Mouse (Mus musculus) hindbrain, embryonic 13.5 days (tissue): ENCODE measurements around the gene Rpl41. TPM values are rescaled to one million over a fixed set of nuclear protein-coding genes. Genes with fewer than 3 reads are reported as not detected.

Experiments
- ATAC-seq: fragments of 200-750 bp; cut with Nextera tagmentation; 2 replicates; pipeline ENCODE4 v1.8.0; 2017; ENCODE audit warnings: moderate TSS enrichment; ENCODE audit not compliant: low FRiP score
- H3K27ac ChIP-seq: fragments of 300-500 bp; sonication (generic); 2 replicates; pipeline ENCODE4 v1.5.1; 2015; ENCODE audit warnings: inconsistent platforms, mild to moderate bottlenecking, moderate library complexity
- H3K27me3 ChIP-seq: fragments of 300-500 bp; sonication (generic); 2 replicates; pipeline ENCODE4 v1.6.1; 2015; ENCODE audit warnings: mild to moderate bottlenecking, inconsistent platforms
- H3K36me3 ChIP-seq: fragments of 300-500 bp; sonication (generic); 2 replicates; pipeline ENCODE4 v1.6.1; 2015; ENCODE audit warnings: mild to moderate bottlenecking, inconsistent platforms
- H3K4me1 ChIP-seq: fragments of 300-500 bp; sonication (generic); replicated peaks from 2 replicates; pipeline ENCODE4 v1.6.1; 2015; ENCODE audit warnings: inconsistent platforms
- H3K4me2 ChIP-seq: fragments of 300-500 bp; sonication (generic); 2 replicates; pipeline ENCODE4 v1.6.1; 2015; ENCODE audit warnings: inconsistent platforms, mild to moderate bottlenecking, moderate library complexity
- H3K4me3 ChIP-seq: fragments of 300-500 bp; sonication (generic); 2 replicates; pipeline ENCODE4 v1.5.1; 2015; ENCODE audit warnings: mild to moderate bottlenecking, inconsistent platforms
- H3K9ac ChIP-seq: fragments of 300-500 bp; sonication (generic); 2 replicates; pipeline ENCODE4 v1.6.1; 2015; ENCODE audit warnings: mild to moderate bottlenecking, inconsistent platforms
- H3K9me3 ChIP-seq: fragments of 300-500 bp; sonication (generic); 2 replicates; pipeline ENCODE4 v1.6.1; 2016; ENCODE audit warnings: inconsistent platforms
- WGBS: fragments of 180-500 bp; shearing (Covaris S2); methylation state at CpG from one replicate; pipeline ENCODE4 v1.1.7; 2015; 5-methylcytosine and 5-hydroxymethylcytosine counted together
- polyA plus RNA-seq: library from polyadenylated mRNA; unstranded; fragments of >200 nt; fragmentation: Nextera tagmentation; extraction: Ambion mirVana; gene quantifications from 2 replicates; pipeline ENCODE4 v1.2.1, GENCODE M21; 2015

The Rpl41 gene
- polyA plus RNA-seq, 1 experiment from 2014 or later = 2,680 TPM

DNA sequence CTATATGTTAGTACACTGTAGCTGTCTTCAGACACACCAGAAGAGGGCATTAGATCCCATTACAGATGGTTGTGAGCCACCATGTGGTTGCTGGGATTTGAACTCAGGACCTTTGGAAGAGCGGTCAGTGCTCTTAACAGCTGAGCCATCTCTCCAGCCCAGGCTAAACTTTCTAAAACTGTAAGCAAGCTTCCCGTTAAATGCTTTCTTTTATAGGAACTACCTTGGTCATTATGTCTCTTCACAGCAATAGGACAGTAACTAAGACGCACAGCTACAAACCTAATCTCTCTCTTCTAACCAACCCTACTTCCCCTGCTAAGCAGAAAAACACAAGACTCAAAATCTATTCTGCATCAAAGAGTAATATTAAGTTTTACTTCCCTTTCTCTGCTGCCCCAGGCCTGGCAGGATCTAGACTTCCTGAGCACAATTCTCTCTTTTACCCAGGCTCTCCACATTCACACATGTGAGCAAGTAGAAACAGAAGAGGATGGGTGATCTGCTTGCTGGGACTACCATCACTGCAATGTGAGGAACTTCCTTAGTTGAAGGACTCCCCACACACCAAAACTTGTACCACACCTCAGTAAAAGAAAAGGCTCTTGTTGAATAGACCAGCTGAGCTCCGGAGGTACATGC, 13.4 kb downstream of the Rpl41 start:
- Histone ChIP-seq H3K4me3 (no peak overlapping the region), H3K4me1 (0 out of 2 replicates have a peak, but pooled peaks cover 3% of the 10 kb centered on the region), H3K9me3 (no peaks in the 10 kb centered on the region), H3K9ac (no peak overlapping the region), H3K36me3 (no peaks in the 10 kb centered on the region), H3K27me3 (no peaks in the 10 kb centered on the region), H3K27ac (no peak overlapping the region), H3K4me2 (peak overlapping the region; percentile 40)
- ATAC-seq = no peak
- WGBS = 76% methylated on average over 4 of the region's 4 CpGs

GRCm38 (mm10) chr10:128535206-128535605, 13.9 kb downstream of the Rpl41 start:
- no peaks in the 10 kb centered on the region for H3K27me3 ChIP-seq
- H3K4me3 ChIP-seq = no peak overlapping the region
- H3K36me3 ChIP-seq = no peaks in the 10 kb centered on the region
- H3K9me3 ChIP-seq = no peaks in the 10 kb centered on the region
- WGBS = 86% methylated on average over 2 of the region's 2 CpGs
- ATAC-seq = no peak
- no peak overlapping the region for H3K27ac ChIP-seq
- H3K9ac ChIP-seq = no peak overlapping the region
- no peak overlapping the region for H3K4me2 ChIP-seq
- 0 out of 2 replicates have a peak, but pooled peaks cover 3% of the 10 kb centered on the region for H3K4me1 ChIP-seq

- Histone ChIP-seq H3K4me1 (peaks cover 29% of the 10 kb centered on the region), H3K4me3 (peak overlapping the region; percentile 70), H3K4me2 (peak overlapping the region; percentile 99), H3K27me3 (peaks cover 31% of the 10 kb centered on the region), H3K36me3 (peaks cover 2% of the 10 kb centered on the region; the same call in 1 of the 2 replicates), H3K9ac (peak overlapping the region; percentile 81; the same call in 1 of the 2 replicates), H3K9me3 (no peaks in the 10 kb centered on the region), H3K27ac (no peak overlapping the region)
- ATAC-seq = no peak
- 32% methylated on average over 28 of the region's 28 CpGs for WGBS
Measured at GRCm38 (mm10) chr10:128526366-128527356, 22.4 kb downstream of the Rpl41 start.

DNA sequence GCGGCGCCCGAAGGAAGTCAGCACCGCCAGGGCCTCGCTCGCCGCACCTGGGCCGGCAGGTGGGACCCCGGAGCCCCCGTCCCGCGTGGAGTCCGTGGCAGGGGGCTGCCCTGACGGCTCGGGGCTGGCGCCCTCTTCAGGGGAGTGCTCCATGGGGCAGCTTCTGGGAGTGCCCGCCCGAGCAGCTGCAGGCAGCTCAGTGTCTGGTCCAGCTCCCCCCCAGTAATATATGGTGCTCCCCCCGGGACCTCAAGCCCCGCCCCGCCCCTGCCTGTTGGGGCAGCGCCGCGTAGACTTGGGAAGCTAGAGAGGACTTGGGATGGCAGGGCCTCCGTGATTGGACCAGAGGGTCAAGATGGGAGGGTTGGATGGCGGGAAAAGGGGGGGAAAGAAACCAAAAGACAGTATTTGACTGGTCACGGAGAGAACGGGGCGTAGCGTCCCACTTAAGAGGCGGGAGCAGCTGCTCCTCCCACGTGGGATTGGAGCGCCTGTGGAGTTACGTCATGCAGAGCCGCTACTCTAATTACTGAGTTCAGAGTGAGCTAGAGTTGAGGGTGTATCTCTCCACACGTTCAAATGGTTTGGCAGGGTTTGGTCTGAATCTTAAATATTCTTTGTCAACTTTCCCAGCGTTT, 23.3 kb downstream of the Rpl41 start, which contains the start of gene Esyt1:
Gene Esyt1 (minus strand): TSS at position 201 of the 638 bp plus-strand sequence.
- Histone ChIP-seq H3K9ac (peak within 1 kb of the TSS; percentile 81), H3K4me2 (peak within 1 kb of the TSS; percentile 99), H3K27ac (peak within 1 kb of the TSS; percentile 69), H3K4me1 (peaks cover 29% of the 10 kb centered on the region), H3K27me3 (peaks cover 31% of the 10 kb centered on the region), H3K9me3 (no peaks in the 10 kb centered on the region), H3K36me3 (peaks cover 6% of the 10 kb centered on the region; the same call in 1 of the 2 replicates), H3K4me3 (peak within 1 kb of the TSS; percentile 70)
- WGBS = 0% methylated on average over 37 of the region's 37 CpGs
- peak; percentile 93 for ATAC-seq

DNA sequence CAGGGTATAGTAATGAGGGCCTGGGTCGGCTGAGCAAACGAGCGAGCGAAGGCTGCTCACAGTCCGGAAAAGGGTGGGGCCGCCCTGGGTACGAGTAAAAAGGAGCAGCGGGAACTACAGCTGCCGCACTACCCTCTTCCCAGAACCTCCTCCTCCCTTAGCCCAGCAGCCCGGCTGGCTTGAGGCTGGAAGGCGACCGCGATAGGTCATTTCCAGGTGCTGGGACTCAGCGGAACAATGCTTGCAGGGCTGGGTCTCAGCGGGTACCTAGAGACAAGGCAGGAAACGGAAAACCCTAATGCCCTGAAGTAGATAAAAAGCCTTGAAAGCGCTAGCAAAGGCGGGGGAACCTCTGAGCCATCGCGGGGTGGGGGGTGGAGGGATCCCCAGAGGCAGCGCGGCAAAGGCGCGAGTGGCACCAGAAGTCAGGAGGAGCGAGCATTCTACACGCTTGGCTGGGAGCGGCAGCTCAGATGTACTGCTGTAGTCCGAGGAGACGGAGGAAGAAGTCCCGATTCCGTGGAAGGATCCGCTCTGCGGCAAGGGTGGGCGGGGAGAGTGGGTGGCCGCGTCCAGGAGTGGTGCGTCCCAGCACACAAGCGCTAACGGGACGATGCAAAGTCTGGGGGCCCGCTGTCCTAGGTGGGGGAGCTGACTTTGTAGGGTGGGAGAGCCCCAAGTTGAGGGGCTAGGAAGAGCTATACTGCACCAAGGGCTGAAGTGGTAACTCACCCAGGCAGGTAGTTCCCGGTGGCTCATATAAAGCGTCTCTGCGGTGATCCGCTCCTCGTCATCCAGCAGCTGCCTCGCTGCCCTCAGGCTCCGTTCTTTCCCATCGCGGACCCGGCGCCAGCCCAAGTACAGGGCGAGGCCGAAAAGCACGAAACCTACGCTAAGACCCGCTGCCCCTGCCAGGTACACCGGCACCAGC, 24.1 kb downstream of the Rpl41 start:
- peak overlapping the region; percentile 69 for H3K27ac ChIP-seq
- peaks cover 29% of the 10 kb centered on the region for H3K4me1 ChIP-seq
- under 1% methylated on average over 58 of the region's 58 CpGs for WGBS
- peaks cover 13% of the 10 kb centered on the region; the same call in 1 of the 2 replicates for H3K36me3 ChIP-seq
- peak overlapping the region; percentile 99 for H3K4me2 ChIP-seq
- peak overlapping the region; percentile 81 for H3K9ac ChIP-seq
- H3K9me3 ChIP-seq = no peaks in the 10 kb centered on the region
- ATAC-seq = peak; percentile 62
- peak overlapping the region; percentile 70 for H3K4me3 ChIP-seq
- peaks cover 31% of the 10 kb centered on the region for H3K27me3 ChIP-seq

DNA sequence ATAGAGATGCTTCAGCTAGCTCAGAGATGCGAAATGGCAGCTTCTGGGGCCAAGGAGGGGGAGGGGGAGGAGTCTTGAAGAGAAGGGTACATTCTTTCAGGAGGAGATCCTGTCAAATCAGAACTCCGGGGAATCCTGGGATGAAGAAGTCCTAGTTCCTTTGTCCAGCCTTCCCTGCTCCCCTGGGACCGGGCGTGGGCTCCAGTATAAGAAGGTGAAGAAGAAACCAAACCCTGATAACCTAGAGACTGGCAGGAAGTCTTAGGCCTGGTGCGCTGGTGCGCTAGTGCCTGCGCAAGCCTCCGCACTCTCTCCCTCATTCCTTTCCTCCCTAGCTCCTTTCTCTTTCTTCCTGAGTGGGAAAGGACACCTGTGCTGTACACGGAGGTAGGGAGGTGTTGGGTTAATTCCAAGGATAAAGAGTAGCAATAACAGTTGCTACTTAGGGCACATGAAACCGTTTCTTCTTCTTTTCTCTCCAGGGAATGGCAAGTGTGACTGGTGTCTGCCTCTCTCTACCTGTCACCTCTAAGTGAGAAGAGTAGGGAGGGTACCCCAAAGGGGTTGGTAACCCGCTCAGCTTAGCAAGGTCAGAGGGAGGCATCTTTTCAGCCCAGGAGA, 24.9 kb downstream of the Rpl41 start:
- peaks cover 29% of the 10 kb centered on the region for H3K4me1 ChIP-seq
- H3K27ac ChIP-seq = peak overlapping the region; percentile 69; the same call in 1 of the 2 replicates
- WGBS = 7% methylated on average over 11 of the region's 11 CpGs
- H3K27me3 ChIP-seq = peaks cover 24% of the 10 kb centered on the region
- H3K4me2 ChIP-seq = peak overlapping the region; percentile 99
- H3K4me3 ChIP-seq = peak overlapping the region; percentile 70
- peaks cover 13% of the 10 kb centered on the region; the same call in 1 of the 2 replicates for H3K36me3 ChIP-seq
- peak overlapping the region; percentile 81 for H3K9ac ChIP-seq
- no peak for ATAC-seq
- H3K9me3 ChIP-seq = no peaks in the 10 kb centered on the region

DNA sequence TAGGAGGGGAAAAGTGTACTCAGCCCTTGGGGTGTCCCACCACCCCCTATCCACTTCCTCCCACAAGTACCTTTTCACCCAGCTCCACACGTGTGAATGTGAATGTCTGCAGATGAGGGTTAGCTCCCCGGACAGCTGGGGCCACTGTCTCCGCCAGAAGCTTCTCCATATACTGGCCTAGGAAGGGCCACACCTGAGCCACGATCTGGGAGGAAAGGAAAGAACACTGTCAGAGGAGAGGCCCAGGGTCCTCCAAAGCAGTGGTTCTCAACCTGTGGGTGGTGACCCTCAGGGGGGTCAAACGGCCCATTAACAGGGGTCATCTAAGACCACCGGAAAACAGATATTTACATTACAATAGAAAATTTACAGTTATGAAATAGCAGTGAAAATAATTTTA, 26.8 kb downstream of the Rpl41 start:
- Histone ChIP-seq H3K9me3 (no peaks in the 10 kb centered on the region), H3K9ac (no peak overlapping the region), H3K4me1 (peaks cover 29% of the 10 kb centered on the region), H3K4me2 (no peak overlapping the region), H3K27ac (no peak overlapping the region), H3K27me3 (peaks cover 36% of the 10 kb centered on the region), H3K4me3 (no peak overlapping the region), H3K36me3 (peaks cover 20% of the 10 kb centered on the region; the same call in 1 of the 2 replicates)
- ATAC-seq = no peak
- 81% methylated on average over 6 of the region's 6 CpGs for WGBS

DNA sequence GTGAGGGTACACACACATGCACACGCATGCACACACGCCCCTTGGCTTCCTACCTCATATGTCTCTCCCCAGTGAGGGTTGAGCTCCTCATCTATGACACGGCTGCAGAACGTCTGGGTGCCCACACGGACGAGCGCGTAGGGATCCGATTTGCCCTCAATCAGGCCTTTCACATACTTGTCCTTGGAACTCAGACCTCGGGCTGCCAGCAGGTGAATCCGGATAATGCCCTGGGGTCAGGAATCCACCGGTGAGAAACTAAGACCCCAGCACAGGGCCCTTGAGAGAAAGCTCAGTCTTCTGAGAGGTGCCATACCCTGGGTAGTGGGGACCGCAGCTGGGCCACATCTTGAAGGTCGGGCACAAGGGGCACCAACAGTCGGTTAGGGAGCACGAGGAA, 28.5 kb downstream of the Rpl41 start:
- H3K4me3 ChIP-seq = no peak overlapping the region
- ATAC-seq = no peak
- no peak overlapping the region for H3K4me2 ChIP-seq
- H3K9ac ChIP-seq = no peak overlapping the region
- H3K4me1 ChIP-seq = peaks cover 18% of the 10 kb centered on the region
- H3K27me3 ChIP-seq = peaks cover 48% of the 10 kb centered on the region
- H3K27ac ChIP-seq = no peak overlapping the region
- H3K36me3 ChIP-seq = peaks cover 32% of the 10 kb centered on the region
- 90% methylated on average over 16 of the region's 16 CpGs for WGBS
- no peaks in the 10 kb centered on the region for H3K9me3 ChIP-seq

DNA sequence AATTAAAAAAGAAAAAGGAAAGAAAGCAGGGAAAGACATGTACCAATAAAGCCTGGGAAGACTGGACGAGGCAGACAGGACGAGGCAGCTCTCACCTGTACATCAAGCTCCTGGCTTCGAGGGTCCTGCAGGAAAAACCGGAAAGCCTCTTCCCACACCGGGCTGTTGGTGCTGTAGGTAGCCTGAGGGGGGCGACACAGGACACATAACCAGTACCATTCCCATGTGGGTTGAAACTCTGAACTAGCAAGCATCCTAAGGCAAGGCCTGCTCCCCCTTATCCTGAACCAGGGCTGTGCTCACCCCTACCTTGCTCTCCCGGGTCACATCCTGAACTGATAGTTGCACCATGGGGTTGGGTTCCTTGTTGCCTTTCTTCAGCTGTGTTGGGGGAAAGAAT, 30.3 kb downstream of the Rpl41 start:
- no peak overlapping the region for H3K4me2 ChIP-seq
- no peaks in the 10 kb centered on the region for H3K9me3 ChIP-seq
- H3K36me3 ChIP-seq = peaks cover 43% of the 10 kb centered on the region
- WGBS = 74% methylated on average over 7 of the region's 7 CpGs
- ATAC-seq = no peak
- no peak overlapping the region for H3K4me3 ChIP-seq
- peaks cover under 1% of the 10 kb centered on the region for H3K4me1 ChIP-seq
- no peak overlapping the region for H3K27ac ChIP-seq
- H3K9ac ChIP-seq = no peak overlapping the region
- peaks cover 52% of the 10 kb centered on the region for H3K27me3 ChIP-seq

GRCm38 (mm10) chr10:128516677-128517076, 32.4 kb downstream of the Rpl41 start:
- 15% methylated on average over 6 of the region's 6 CpGs for WGBS

DNA sequence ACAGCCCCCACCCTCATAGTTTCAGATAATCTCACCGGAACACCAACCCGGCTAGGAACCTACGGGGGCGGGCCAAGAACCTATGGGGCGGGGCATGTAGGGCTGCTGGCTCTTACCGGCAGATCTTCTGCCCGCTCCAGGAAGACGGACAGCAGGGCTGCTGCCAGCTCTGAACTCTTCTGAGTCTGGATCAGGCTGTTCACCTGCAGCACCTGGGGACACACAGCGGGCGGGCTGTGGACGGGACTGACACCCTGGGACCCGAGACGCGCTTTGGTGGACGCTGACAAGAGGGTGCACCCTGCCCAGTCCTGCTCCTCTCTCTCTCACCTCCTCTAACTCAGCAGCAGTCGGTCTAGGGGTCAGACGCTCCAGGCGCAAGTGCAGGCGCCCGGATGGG, 33.1 kb downstream of the Rpl41 start:
- ATAC-seq = no peak
- peaks cover 57% of the 10 kb centered on the region for H3K36me3 ChIP-seq

More at GRCm38 (mm10) chr10:128516677-128517076, 32.4 kb downstream of the Rpl41 start:
- no peaks in the 10 kb centered on the region for H3K9me3 ChIP-seq
- no peak overlapping the region for H3K4me3 ChIP-seq
- H3K27ac ChIP-seq = no peak overlapping the region
- peaks cover 40% of the 10 kb centered on the region for H3K27me3 ChIP-seq
- no peak for ATAC-seq
- peaks cover 54% of the 10 kb centered on the region for H3K36me3 ChIP-seq
- H3K9ac ChIP-seq = no peak overlapping the region
- H3K4me2 ChIP-seq = no peak overlapping the region
- no peaks in the 10 kb centered on the region for H3K4me1 ChIP-seq

More for the DNA sequence above, 33.1 kb downstream of the Rpl41 start:
- H3K4me3 ChIP-seq = no peak overlapping the region
- H3K27me3 ChIP-seq = peaks cover 40% of the 10 kb centered on the region
- 22% methylated on average over 20 of the region's 20 CpGs for WGBS
- H3K9me3 ChIP-seq = no peaks in the 10 kb centered on the region
- no peaks in the 10 kb centered on the region for H3K4me1 ChIP-seq
- H3K9ac ChIP-seq = no peak overlapping the region
- H3K27ac ChIP-seq = no peak overlapping the region
- no peak overlapping the region for H3K4me2 ChIP-seq
